18 mouse cellular contexts compared by ENCODE assay signal in the genomic region with DNA sequence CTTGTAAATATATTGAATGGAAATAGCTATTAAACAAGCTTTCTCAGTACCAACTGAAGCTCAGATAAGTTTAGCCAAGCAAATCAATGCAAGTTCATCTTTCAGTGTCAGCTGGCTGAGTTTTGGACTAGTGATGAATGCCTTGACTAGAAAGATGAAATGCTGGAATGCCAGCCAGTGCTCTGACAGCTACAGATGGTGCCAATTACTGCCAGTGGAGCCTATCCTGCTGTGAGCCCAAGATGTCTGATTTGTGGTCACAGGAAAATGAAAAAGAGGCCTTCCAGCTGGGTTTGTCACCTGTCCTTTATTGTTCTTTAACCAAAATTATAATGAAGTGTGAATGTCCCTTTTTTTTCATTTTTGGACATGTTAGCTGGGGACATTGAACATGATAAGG.
DNase-seq lines count a peak whose midpoint lies in the region; ATAC-seq and TF ChIP-seq lines count a peak whose summit lies in the region.
"Had no signal": no experiment of that assay in that cellular context is flagged by ENCODE, and none has a peak within 500 bp of the region (broad histone marks: within the 10 kb centered on the region; RNA-seq: fewer than 3 reads in every experiment).

No protein-coding gene starts in this region.

- H3K36me3 ChIP-seq in heart, embryonic 12.5 days: no peaks in the 10 kb centered on the region
- H3K36me3 ChIP-seq in kidney, adult 2 months (ENCODE audit: control insufficient read depth, insufficient read depth, low read length): no peaks in the 10 kb centered on the region
- H3K36me3 ChIP-seq: embryonic facial prominence, embryonic 15.5 days; G1E; heart, embryonic 10.5 days had no signal

- H3K27ac ChIP-seq in heart, embryonic 12.5 days (ENCODE audit: poor library complexity, severe bottlenecking): no peak overlapping the region
- no peak overlapping the region for H3K27ac ChIP-seq in kidney, adult 2 months (ENCODE audit: insufficient read depth, low read depth, low read length)
- H3K27ac ChIP-seq: embryonic facial prominence, embryonic 15.5 days; heart, embryonic 10.5 days; liver, embryonic 14.5 days had no signal

- peak; percentile 54 for DNase-seq in left cerebral cortex, postnatal 4 days
- DNase-seq in left cerebral cortex, postnatal 36 days (ENCODE audit: low spot score in 2 of 2): no peak
- DNase-seq in cerebellum, adult 18-20 months: peak; percentile 55
- DNase-seq in cerebellum, postnatal 36 days: peak; percentile 52 to 58
- DNase-seq in mesoderm, embryonic 11.5 days (ENCODE audit: low read depth, low spot score): peak; percentile 0
- DNase-seq in kidney, adult 2 months: no peak
- no peak for DNase-seq in liver
- DNase-seq: adrenal gland, adult 2 months; gastrocnemius, postnatal 25 days; heart, postnatal 4 days; kidney, postnatal 25 days; thymus, postnatal 25 days had no signal

- no peak overlapping the region for H3K4me3 ChIP-seq in heart, embryonic 12.5 days
- no peak overlapping the region for H3K4me3 ChIP-seq in kidney, adult 2 months (ENCODE audit: insufficient read depth, low read depth, low read length)
- H3K4me3 ChIP-seq: embryonic facial prominence, embryonic 15.5 days; heart, embryonic 10.5 days had no signal

- no peak for TF ChIP-seq POLR2A in kidney, adult 2 months (IDR thresholded peaks at IDR 0.05; ENCODE audit: low read depth, low read length)

- no peak for TF ChIP-seq CTCF in kidney, adult 2 months (conservative IDR thresholded peaks at IDR 0.05; ENCODE audit: insufficient read depth, insufficient read length, low read depth, low read length)

- no peaks in the 10 kb centered on the region for H3K9me3 ChIP-seq in heart, embryonic 12.5 days (replicated peaks)
- H3K9me3 ChIP-seq: embryonic facial prominence, embryonic 15.5 days; G1E; heart, embryonic 10.5 days had no signal

- no peak overlapping the region for H3K4me2 ChIP-seq in heart, embryonic 12.5 days
- H3K4me2 ChIP-seq: embryonic facial prominence, embryonic 15.5 days had no signal

- H3K27me3 ChIP-seq in heart, embryonic 12.5 days (replicated peaks): no peaks in the 10 kb centered on the region
- no peaks in the 10 kb centered on the region for H3K27me3 ChIP-seq in kidney, adult 2 months (replicated peaks; ENCODE audit: control insufficient read depth, insufficient read depth, low read length)
- H3K27me3 ChIP-seq: embryonic facial prominence, embryonic 15.5 days had no signal

- ATAC-seq in heart, embryonic 12.5 days (ENCODE audit: insufficient number of reproducible peaks, low FRiP score): no peak
- ATAC-seq: lung, postnatal 0 days had no signal

- H3K4me1 ChIP-seq in heart, embryonic 12.5 days (replicated peaks): no peaks in the 10 kb centered on the region
- H3K4me1 ChIP-seq in kidney, adult 2 months (ENCODE audit: control insufficient read depth, insufficient read depth, low read length): no peaks in the 10 kb centered on the region
- H3K4me1 ChIP-seq: embryonic facial prominence, embryonic 15.5 days; heart, embryonic 10.5 days had no signal

- H3K9ac ChIP-seq in heart, embryonic 12.5 days: no peak overlapping the region
- H3K9ac ChIP-seq: embryonic facial prominence, embryonic 15.5 days; liver, embryonic 14.5 days had no signal

- intact Hi-C loops in left cerebral cortex, postnatal 4 days (cut with DNase I): no loop called here
- intact Hi-C loops in left cerebral cortex, postnatal 36 days (cut with DNase I): no loop called here

Comparison
In these comparisons a context has a peak if more than half of its experiments do, and no peak if none do; other contexts are left out.
1. DNase-seq: peak in left cerebral cortex, postnatal 4 days (single experiment), cerebellum, adult 18-20 months (2 of 2), cerebellum, postnatal 36 days (2 of 2) and mesoderm, embryonic 11.5 days (single experiment); none in left cerebral cortex, postnatal 36 days (0 of 2), kidney, adult 2 months (single experiment) and liver (single experiment).